Mouse (Mus musculus) testis, postnatal 10 days (tissue): ENCODE data around the gene Plekhg4.
A peak's percentile ranks its signal among the peaks of the same experiment; 100 is the strongest.

Experiments used
- DNase-seq: peaks from one replicate; pipeline ENCODE4 v3.0.0; 2021; ENCODE audit warnings: low spot score

The Plekhg4 gene

DNA sequence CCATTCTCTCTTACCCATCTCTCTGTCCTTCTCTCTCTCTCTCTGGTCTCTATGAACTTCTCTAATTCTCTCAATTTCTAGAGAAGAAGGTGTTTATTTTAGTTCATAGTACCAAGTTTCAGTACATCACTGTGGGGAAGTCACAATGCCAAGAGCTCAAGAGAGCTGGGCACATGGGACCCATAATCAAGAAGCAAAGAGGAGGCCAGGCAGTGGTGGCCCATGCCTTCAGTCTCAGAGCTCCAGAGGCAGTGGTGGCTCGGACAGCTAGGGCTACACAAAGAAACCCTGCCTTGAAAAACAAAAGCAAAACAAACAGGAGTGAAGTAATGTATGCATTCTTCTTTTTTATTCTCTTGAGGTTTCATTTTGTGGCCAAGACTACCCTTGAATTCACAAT is 31.4 kb downstream of the Plekhg4 start:
- DNase-seq: no peak

DNA sequence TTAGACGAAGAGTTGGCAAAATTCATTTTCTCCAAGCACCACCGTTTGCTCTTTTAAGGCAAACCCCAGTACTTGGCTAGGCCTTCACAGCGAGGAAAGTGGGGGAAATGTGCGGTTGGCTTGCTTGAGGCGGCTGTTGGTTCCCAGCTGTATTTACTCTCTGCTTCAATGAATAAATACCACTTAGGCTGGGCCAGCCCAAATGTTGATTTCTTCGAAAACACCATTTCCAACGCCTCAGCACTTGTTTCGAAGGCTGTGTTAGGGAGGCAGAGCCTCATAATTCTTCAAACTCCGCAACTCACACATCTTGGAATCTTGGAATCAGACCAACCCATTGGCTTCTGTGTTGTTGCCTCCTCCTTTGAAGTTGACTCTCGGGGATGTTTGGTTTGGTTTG is 33.3 kb downstream of the Plekhg4 start:
- no peak for DNase-seq

DNA sequence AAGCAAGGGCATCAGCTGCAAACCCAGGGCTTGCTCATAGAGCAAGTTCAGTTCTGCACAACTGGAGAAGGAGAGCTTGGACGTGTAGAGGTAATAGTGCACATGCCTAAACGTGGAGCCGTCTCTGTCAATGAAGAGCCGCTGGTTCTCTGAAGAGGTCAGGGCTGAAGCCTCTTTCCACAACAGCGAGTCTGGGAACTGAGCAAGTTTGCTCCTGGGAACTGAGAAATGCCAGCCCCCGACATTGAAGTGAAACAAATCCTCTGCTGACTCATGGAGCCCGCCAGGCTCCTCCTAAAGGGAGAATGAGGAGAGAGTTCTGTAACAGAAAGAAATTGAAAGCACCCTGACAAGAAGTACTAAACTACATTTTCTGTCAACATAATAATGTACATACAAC is 35.3 kb downstream of the Plekhg4 start:
- DNase-seq: peak; percentile 34

GRCm38 (mm10) chr8:105409947-105410346 is 36.9 kb downstream of the Plekhg4 start:
- no peak for DNase-seq

GRCm38 (mm10) chr8:105413391-105413790 is 40.3 kb downstream of the Plekhg4 start, which contains the start of the genes Kctd19 and Lrrc36:
Gene Kctd19, minus strand, starts transcription at chr8:105413502.
Gene Lrrc36, plus strand, starts transcription at chr8:105413571.
- DNase-seq: peak; percentile 83

DNA sequence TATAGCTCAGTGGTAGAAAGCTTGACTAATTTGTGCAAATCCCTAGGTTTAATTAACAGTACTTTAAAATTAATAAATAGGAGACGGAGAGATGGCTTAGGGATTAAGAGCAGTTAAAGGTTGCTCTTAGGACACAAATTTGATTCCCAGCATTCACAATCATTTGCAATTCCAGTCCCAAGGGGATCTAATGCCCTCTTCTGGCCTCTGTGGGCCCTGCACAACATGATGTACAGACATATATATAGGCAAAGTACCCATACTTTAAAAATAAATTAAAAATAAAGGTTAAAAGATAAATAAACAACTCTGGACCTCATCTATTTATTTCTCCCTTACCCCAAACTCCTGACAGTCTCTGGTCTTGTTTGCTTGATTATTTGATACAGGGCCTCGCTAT is 45.9 kb downstream of the Plekhg4 start:
- DNase-seq: no peak

- DNase-seq: no peak
These were observed 46.7 kb downstream of the Plekhg4 start for GRCm38 (mm10) chr8:105419800-105420199.

DNA sequence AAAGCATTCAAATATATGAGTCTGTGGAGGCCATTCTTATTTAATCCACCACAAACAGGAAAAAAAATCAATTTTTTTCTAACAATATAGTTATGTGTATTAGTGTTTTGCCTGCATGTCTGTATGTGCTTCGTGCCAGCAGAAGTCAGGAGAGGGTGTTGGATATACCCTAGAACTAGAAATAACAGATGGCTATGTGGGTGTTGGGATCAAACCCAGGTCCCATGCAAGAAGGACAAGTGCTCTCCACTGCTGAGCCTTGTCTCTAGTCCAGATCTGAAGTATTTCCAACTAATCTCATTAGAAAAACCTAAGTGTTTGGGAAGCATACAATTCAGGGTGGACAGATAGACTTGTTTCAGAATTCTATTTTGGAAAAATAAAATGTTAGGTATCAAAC is 48.9 kb downstream of the Plekhg4 start:
- DNase-seq: no peak

GRCm38 (mm10) chr8:105426878-105427277 is 53.8 kb downstream of the Plekhg4 start:
- DNase-seq: no peak

GRCm38 (mm10) chr8:105431743-105432515 is 58.9 kb downstream of the Plekhg4 start:
- no peak for DNase-seq
